Mouse (Mus musculus): ENCODE results near the gene Amigo3. TPM values are rescaled to one million over a fixed set of nuclear protein-coding genes. Genes with fewer than 3 reads are reported as not detected.

The Amigo3 gene
- polyA plus RNA-seq, 1 experiment from 2014 or later, result 3.1 TPM

GRCm38 (mm10) chr9:108054331-108055040 lies 1.5 kb downstream of the Amigo3 start:
- WGBS, result 91% methylated on average over 22 of the region's 22 CpGs
- peak overlapping the region; percentile 24; the same call in 1 of the 2 replicates for H3K9ac ChIP-seq
- H3K27me3 ChIP-seq, result no peaks in the 10 kb centered on the region
- H3K36me3 ChIP-seq, result peaks cover 79% of the 10 kb centered on the region
- H3K4me3 ChIP-seq, result no peak overlapping the region
- H3K9me3 ChIP-seq, result no peaks in the 10 kb centered on the region
- H3K27ac ChIP-seq, result no peak overlapping the region
- ATAC-seq (ENCODE audit: low FRiP score), result no peak
- H3K4me2 ChIP-seq, result no peak overlapping the region
- peaks cover 25% of the 10 kb centered on the region for H3K4me1 ChIP-seq (replicated peaks)

DNA sequence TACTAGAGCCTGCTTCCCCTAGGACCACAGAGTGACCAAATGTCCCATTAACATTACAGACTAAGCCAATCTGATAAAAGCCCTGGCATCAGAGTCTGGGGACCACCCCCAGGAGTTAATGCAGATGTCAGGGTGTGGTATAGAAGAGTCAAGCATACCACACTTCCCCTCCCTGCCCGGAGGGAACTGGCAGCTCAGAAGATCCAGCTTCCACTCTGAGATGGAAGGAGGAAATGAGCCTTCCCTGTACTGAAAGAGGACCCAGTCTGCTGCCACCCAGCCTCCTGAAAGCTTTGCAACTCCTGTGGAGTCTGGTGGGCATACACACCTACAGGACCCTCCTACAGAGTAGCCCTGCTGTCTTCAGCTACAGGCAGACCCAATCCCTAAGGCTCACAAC lies 2.1 kb downstream of the Amigo3 start:
- Histone ChIP-seq H3K4me3 (no peak overlapping the region), H3K36me3 (peaks cover 85% of the 10 kb centered on the region), H3K9ac (no peak overlapping the region), H3K4me2 (no peak overlapping the region), H3K27me3 (no peaks in the 10 kb centered on the region), H3K9me3 (no peaks in the 10 kb centered on the region), H3K27ac (no peak overlapping the region), H3K4me1 (replicated peaks) (peaks cover 20% of the 10 kb centered on the region)
- ATAC-seq (ENCODE audit: low FRiP score), result no peak
- 76% methylated on average over 1 of the region's 1 CpGs for WGBS

DNA sequence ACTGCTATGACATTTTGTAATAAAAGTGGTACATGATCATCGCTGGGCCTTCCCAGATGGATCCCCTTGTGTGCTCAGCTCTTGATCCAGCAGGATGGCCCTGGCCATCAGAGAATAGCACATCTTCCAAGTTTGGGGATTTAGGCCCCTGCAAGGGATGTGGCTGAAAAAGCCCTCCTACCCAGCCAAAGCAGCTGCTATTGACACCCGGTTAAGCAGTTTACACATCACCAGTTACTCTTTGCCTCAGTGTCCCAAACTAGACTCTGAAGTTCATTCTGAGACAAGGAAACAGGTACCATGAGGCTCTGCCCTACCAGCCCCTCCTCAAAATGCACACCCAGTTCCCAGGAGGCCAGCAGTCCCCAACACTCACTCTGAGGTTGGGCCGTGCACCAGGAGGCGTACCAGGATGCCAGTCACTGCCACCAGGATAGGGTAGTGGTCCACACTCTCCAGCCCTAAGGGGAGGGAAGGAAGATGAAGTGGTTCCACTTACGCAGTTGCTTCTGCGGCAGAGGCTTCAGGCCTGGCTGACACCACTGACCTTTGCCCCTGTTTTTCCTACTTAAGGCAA lies 2.8 kb downstream of the Amigo3 start:
- Histone ChIP-seq H3K27ac (no peak overlapping the region), H3K27me3 (no peaks in the 10 kb centered on the region), H3K4me2 (no peak overlapping the region), H3K4me1 (replicated peaks) (peaks cover 13% of the 10 kb centered on the region), H3K4me3 (no peak overlapping the region), H3K9ac (no peak overlapping the region), H3K36me3 (peaks cover 88% of the 10 kb centered on the region), H3K9me3 (no peaks in the 10 kb centered on the region)
- ATAC-seq (ENCODE audit: low FRiP score), result no peak
- 89% methylated on average over 6 of the region's 6 CpGs for WGBS

- Histone ChIP-seq H3K4me2 (no peak overlapping the region), H3K4me1 (replicated peaks) (peaks cover 13% of the 10 kb centered on the region), H3K27ac (no peak overlapping the region), H3K4me3 (no peak overlapping the region), H3K9me3 (no peaks in the 10 kb centered on the region), H3K9ac (no peak overlapping the region), H3K27me3 (no peaks in the 10 kb centered on the region), H3K36me3 (peaks cover 88% of the 10 kb centered on the region)
- 82% methylated on average over 28 of the region's 28 CpGs for WGBS
- no peak for ATAC-seq (ENCODE audit: low FRiP score)
Observed at GRCm38 (mm10) chr9:108056361-108057261, 3.7 kb downstream of the Amigo3 start.

DNA sequence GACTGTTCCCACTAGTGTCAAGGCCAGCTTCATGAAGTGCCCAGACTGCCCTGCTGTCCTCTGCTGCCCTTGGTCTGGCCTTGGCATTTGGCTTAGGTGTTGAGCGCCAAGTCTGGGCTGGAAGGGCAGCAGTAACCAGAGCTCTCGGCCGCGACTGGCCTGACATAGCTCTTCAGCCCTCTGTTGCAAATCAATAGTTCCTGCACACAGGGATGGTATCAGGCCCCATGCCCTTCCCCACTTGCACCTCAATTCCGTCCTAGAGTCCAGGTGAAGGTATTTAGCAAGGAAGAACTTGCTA lies 4.3 kb downstream of the Amigo3 start:
- whole genome bisulfite sequencing, result 92% methylated on average over 5 of the region's 5 CpGs
- H3K36me3 ChIP-seq, result peaks cover 88% of the 10 kb centered on the region
- H3K9ac ChIP-seq, result no peak overlapping the region
- no peak overlapping the region for H3K27ac ChIP-seq
- H3K9me3 ChIP-seq, result no peaks in the 10 kb centered on the region
- peaks cover 13% of the 10 kb centered on the region for H3K4me1 ChIP-seq (replicated peaks)
- no peak overlapping the region for H3K4me3 ChIP-seq
- no peak for ATAC-seq (ENCODE audit: low FRiP score)
- no peaks in the 10 kb centered on the region for H3K27me3 ChIP-seq
- H3K4me2 ChIP-seq, result no peak overlapping the region

DNA sequence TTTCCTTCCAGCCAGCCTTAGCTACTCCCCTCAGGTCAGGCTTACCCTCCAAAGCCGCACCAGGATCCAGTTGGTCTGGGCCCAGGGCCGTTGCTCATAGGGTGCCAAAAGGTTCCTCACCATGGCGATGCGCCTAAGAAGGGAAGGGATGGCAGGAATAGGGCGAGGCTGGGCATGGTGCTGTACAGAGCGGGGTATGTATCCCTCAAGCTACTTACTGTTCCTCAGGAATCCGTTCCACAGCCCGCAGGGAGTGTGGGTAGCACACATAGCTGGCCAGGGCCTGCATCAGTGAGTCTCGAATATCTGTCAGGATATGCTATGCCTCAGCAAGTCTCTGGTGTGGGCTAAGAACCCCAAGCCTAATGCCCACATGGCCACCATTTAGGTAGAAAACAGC lies 5.3 kb downstream of the Amigo3 start:
- H3K4me2 ChIP-seq, result no peak overlapping the region
- no peak overlapping the region for H3K4me3 ChIP-seq
- H3K36me3 ChIP-seq, result peaks cover 99% of the 10 kb centered on the region
- no peak for ATAC-seq (ENCODE audit: low FRiP score)
- H3K27me3 ChIP-seq, result no peaks in the 10 kb centered on the region
- peaks cover 2% of the 10 kb centered on the region for H3K4me1 ChIP-seq (replicated peaks)
- H3K9ac ChIP-seq, result 0 out of 2 replicates have a peak overlapping the region, but pooled peaks have one; percentile 35
- no peaks in the 10 kb centered on the region for H3K9me3 ChIP-seq
- whole genome bisulfite sequencing, result 93% methylated on average over 9 of the region's 9 CpGs
- no peak overlapping the region for H3K27ac ChIP-seq

DNA sequence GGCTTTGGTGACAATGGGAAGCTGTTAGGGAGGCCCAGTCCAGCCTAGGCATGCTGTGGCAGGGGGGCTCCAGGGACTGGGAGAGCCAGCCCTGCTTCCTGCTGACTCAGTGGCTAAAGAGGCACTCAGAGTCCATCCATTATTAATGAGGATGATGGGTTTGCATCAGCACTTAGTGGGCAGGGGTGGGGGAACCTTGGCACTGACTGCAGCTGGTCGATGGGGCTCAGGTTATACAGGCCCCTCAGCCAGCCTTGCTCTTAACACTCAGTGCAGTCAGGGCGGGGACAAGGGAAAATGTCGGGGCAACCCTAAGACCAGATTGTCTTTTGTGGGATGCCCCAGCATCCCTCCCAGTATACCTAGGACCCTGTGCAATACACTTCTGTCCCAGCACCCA lies 9.2 kb downstream of the Amigo3 start:
- H3K4me1 ChIP-seq (replicated peaks), result no peaks in the 10 kb centered on the region
- 88% methylated on average over 3 of the region's 3 CpGs for WGBS
- no peak overlapping the region for H3K4me2 ChIP-seq
- H3K27me3 ChIP-seq, result no peaks in the 10 kb centered on the region
- ATAC-seq (ENCODE audit: low FRiP score), result no peak
- no peak overlapping the region for H3K27ac ChIP-seq
- H3K9me3 ChIP-seq, result no peaks in the 10 kb centered on the region
- peaks cover 84% of the 10 kb centered on the region for H3K36me3 ChIP-seq
- no peak overlapping the region for H3K4me3 ChIP-seq
- peak overlapping the region; percentile 19; the same call in 1 of the 2 replicates for H3K9ac ChIP-seq

- peaks cover 74% of the 10 kb centered on the region for H3K36me3 ChIP-seq
- H3K4me2 ChIP-seq, result no peak overlapping the region
- H3K27me3 ChIP-seq, result no peaks in the 10 kb centered on the region
- ATAC-seq (ENCODE audit: low FRiP score), result no peak
- H3K9me3 ChIP-seq, result no peaks in the 10 kb centered on the region
- no peak overlapping the region for H3K27ac ChIP-seq
- no peaks in the 10 kb centered on the region for H3K4me1 ChIP-seq (replicated peaks)
- WGBS, result 90% methylated on average over 12 of the region's 12 CpGs
- H3K9ac ChIP-seq, result no peak overlapping the region
- no peak overlapping the region for H3K4me3 ChIP-seq
Observed at GRCm38 (mm10) chr9:108063361-108063760, 10.4 kb downstream of the Amigo3 start.

DNA sequence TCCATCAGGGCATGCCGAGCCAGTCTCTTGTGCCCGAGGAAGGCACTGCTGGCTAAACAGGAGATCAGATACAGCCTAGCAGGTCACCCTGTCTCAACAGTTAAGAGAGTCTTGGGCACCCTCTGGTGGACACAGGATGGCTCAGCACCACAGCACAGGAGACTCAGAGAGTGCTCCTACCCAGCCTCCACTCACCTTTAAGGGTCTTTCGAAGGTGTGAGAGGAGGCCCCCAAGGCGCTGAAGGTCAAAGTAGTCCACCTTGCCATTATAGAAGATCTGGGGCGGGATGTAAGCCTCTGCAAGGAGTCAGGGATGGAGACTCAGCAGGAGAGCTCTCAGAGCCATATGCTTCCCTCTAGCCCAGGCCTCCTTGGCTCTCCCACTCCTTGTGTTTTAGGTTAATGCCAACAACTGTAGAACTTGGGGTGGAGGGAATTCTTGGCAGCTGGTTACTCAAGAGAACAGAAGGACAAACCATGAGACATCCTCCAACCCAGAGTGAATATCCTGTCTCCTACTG lies 12.6 kb downstream of the Amigo3 start:
- no peaks in the 10 kb centered on the region for H3K9me3 ChIP-seq
- no peak overlapping the region for H3K4me2 ChIP-seq
- H3K4me3 ChIP-seq, result no peak overlapping the region
- H3K4me1 ChIP-seq (replicated peaks), result no peaks in the 10 kb centered on the region
- no peak overlapping the region for H3K9ac ChIP-seq
- 51% methylated on average over 5 of the region's 5 CpGs for WGBS
- ATAC-seq (ENCODE audit: low FRiP score), result 0 out of 2 replicates have a peak, but pooled peaks have one; percentile 37
- H3K27ac ChIP-seq, result no peak overlapping the region
- no peaks in the 10 kb centered on the region for H3K27me3 ChIP-seq
- H3K36me3 ChIP-seq, result peaks cover 74% of the 10 kb centered on the region

GRCm38 (mm10) chr9:108067199-108067598 lies 14.2 kb downstream of the Amigo3 start:
- peaks cover 74% of the 10 kb centered on the region for H3K36me3 ChIP-seq
- H3K4me2 ChIP-seq, result no peak overlapping the region
- H3K27ac ChIP-seq, result no peak overlapping the region
- no peaks in the 10 kb centered on the region for H3K9me3 ChIP-seq
- no peak overlapping the region for H3K4me3 ChIP-seq
- H3K9ac ChIP-seq, result no peak overlapping the region
- no peak for ATAC-seq (ENCODE audit: low FRiP score)
- H3K4me1 ChIP-seq (replicated peaks), result no peaks in the 10 kb centered on the region
- 83% methylated on average over 7 of the region's 7 CpGs for WGBS
- no peaks in the 10 kb centered on the region for H3K27me3 ChIP-seq

DNA sequence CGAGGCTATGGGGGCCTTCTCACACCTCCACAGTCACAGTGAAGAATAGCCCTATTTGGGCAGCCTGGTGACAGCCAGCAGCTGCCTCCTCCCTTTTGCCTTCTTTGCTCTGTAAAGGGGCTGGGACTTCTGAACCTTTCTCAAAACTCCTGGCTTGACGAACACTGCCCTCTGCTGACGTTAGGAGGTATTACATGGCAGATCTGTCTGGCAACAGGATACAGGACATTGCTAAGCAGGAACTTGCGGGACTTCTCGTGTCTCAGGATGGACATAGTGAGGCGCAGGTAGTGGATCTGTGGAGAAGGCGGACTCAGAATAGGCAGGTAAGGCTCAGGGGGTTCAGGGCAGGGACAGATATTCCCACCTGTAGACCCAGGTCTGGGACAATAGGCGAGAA lies 14.9 kb downstream of the Amigo3 start:
- Histone ChIP-seq H3K4me1 (replicated peaks) (no peaks in the 10 kb centered on the region), H3K27ac (no peak overlapping the region), H3K9ac (no peak overlapping the region), H3K36me3 (peaks cover 70% of the 10 kb centered on the region), H3K27me3 (no peaks in the 10 kb centered on the region), H3K9me3 (no peaks in the 10 kb centered on the region), H3K4me2 (no peak overlapping the region), H3K4me3 (no peak overlapping the region)
- WGBS, result 23% methylated on average over 8 of the region's 8 CpGs
- peak; percentile 33; the same call in 1 of the 2 replicates for ATAC-seq (ENCODE audit: low FRiP score)

GRCm38 (mm10) chr9:108069007-108069406 lies 16.0 kb downstream of the Amigo3 start:
- no peak for ATAC-seq (ENCODE audit: low FRiP score)
- Histone ChIP-seq H3K27ac (no peak overlapping the region), H3K27me3 (no peaks in the 10 kb centered on the region), H3K4me2 (no peak overlapping the region), H3K4me3 (no peak overlapping the region), H3K9ac (no peak overlapping the region), H3K4me1 (replicated peaks) (no peaks in the 10 kb centered on the region), H3K36me3 (peaks cover 64% of the 10 kb centered on the region), H3K9me3 (no peaks in the 10 kb centered on the region)
- WGBS, result 94% methylated on average over 9 of the region's 9 CpGs
